ENCODE assay signal across 10 mouse cellular contexts in genomic region chr12:106527699-106528434, GRCm38 (mm10).
DNase-seq lines count a peak whose midpoint lies in the region; ATAC-seq and TF ChIP-seq lines count a peak whose summit lies in the region.
"Had no signal": no experiment of that assay in that cellular context is flagged by ENCODE, and none has a peak within 500 bp of the region (broad histone marks: within the 10 kb centered on the region; RNA-seq: fewer than 3 reads in every experiment).

No protein-coding gene starts in this region.

- 8% methylated on average over 20 of the region's 20 CpGs for WGBS in heart, embryonic 10.5 days
- WGBS in thymus, adult 2 months, result 22% methylated on average over 20 of the region's 20 CpGs
- 8% methylated on average over 20 of the region's 20 CpGs for WGBS in limb, embryonic 12.5 days

- H3K4me1 ChIP-seq in heart, embryonic 10.5 days, result peaks cover 7% of the 10 kb centered on the region; the same call in 1 of the 2 replicates
- peaks cover 6% of the 10 kb centered on the region; the same call in 1 of the 2 replicates for H3K4me1 ChIP-seq in thymus, adult 2 months (replicated peaks; ENCODE audit: control insufficient read depth, insufficient read depth, low read length)
- peaks cover 13% of the 10 kb centered on the region for H3K4me1 ChIP-seq in limb, embryonic 12.5 days (replicated peaks)
- H3K4me1 ChIP-seq: stomach, embryonic 15.5 days had no signal

- no peak for TF ChIP-seq POLR2A in thymus, adult 2 months (IDR thresholded peaks at IDR 0.05; ENCODE audit: control insufficient read depth, extremely low read depth, insufficient read depth, low read length, poor library complexity)

- H3K27me3 ChIP-seq in heart, embryonic 10.5 days (ENCODE audit: insufficient read depth, poor library complexity, severe bottlenecking), result peaks cover 23% of the 10 kb centered on the region
- 0 out of 2 replicates have a peak, but pooled peaks cover 2% of the 10 kb centered on the region for H3K27me3 ChIP-seq in thymus, adult 2 months (ENCODE audit: control insufficient read depth, insufficient read depth, low read length)
- H3K27me3 ChIP-seq in limb, embryonic 12.5 days, result peaks cover 51% of the 10 kb centered on the region
- H3K27me3 ChIP-seq: stomach, embryonic 15.5 days had no signal

- TF ChIP-seq CTCF in thymus, adult 2 months (IDR thresholded peaks at IDR 0.05; ENCODE audit: borderline replicate concordance, control insufficient read depth, extremely low read depth, insufficient read depth, low read length, poor library complexity), result no peak

- H3K9me3 ChIP-seq in heart, embryonic 10.5 days, result no peaks in the 10 kb centered on the region
- no peaks in the 10 kb centered on the region for H3K9me3 ChIP-seq in limb, embryonic 12.5 days
- H3K9me3 ChIP-seq: stomach, embryonic 15.5 days had no signal

- intact Hi-C loops in heart, postnatal 36 days (cut with DNase I), result no loop called here

- peak; percentile 75 for DNase-seq in heart, embryonic 10.5 days (ENCODE audit: low spot score)
- DNase-seq in heart, postnatal 36 days, result no peak
- peak; percentile 4 for DNase-seq in thymus, adult 2 months
- DNase-seq in thymus, postnatal 10 days (ENCODE audit: low spot score in 2 of 2), result no peak
- DNase-seq in thymus, postnatal 4 days, result peak; percentile 45
- DNase-seq in MN1 (ENCODE audit: low spot score), result no peak

- no peak overlapping the region for H3K27ac ChIP-seq in heart, embryonic 10.5 days
- no peak overlapping the region for H3K27ac ChIP-seq in thymus, adult 2 months (ENCODE audit: control insufficient read depth, insufficient read depth, low read length)
- H3K27ac ChIP-seq in limb, embryonic 12.5 days, result no peak overlapping the region
- H3K27ac ChIP-seq: macrophage; stomach, embryonic 15.5 days had no signal

- H3K4me2 ChIP-seq in limb, embryonic 12.5 days, result peak overlapping the region; percentile 40
- H3K4me2 ChIP-seq: stomach, embryonic 15.5 days had no signal

- H3K9ac ChIP-seq in limb, embryonic 12.5 days (replicated peaks), result 0 out of 2 replicates have a peak overlapping the region, but pooled peaks have one; percentile 24
- H3K9ac ChIP-seq: stomach, embryonic 15.5 days had no signal

- no peaks in the 10 kb centered on the region for H3K36me3 ChIP-seq in heart, embryonic 10.5 days
- H3K36me3 ChIP-seq in thymus, adult 2 months (ENCODE audit: control insufficient read depth, insufficient read depth, low read length), result no peaks in the 10 kb centered on the region
- H3K36me3 ChIP-seq in limb, embryonic 12.5 days, result no peaks in the 10 kb centered on the region
- H3K36me3 ChIP-seq: stomach, embryonic 15.5 days had no signal

- H3K4me3 ChIP-seq in heart, embryonic 10.5 days, result peak overlapping the region; percentile 22; the same call in 1 of the 2 replicates
- H3K4me3 ChIP-seq in thymus, adult 2 months (ENCODE audit: control insufficient read depth, insufficient read depth, low read length), result no peak overlapping the region
- H3K4me3 ChIP-seq in limb, embryonic 12.5 days (replicated peaks), result no peak overlapping the region
- H3K4me3 ChIP-seq: stomach, embryonic 15.5 days had no signal

- ATAC-seq in limb, embryonic 12.5 days (ENCODE audit: insufficient number of reproducible peaks, insufficient read depth, low FRiP score, low TSS enrichment, low read depth), result no peak
- ATAC-seq in megakaryocyte, adult 5-6 weeks (ENCODE audit: poor library complexity, severe bottlenecking), result no peak

Comparison
In these comparisons a context has a peak if more than half of its experiments do, and no peak if none do; other contexts are left out.
1. DNase-seq: peak in heart, embryonic 10.5 days (single experiment), thymus, adult 2 months (single experiment) and thymus, postnatal 4 days (single experiment); none in heart, postnatal 36 days (0 of 2), thymus, postnatal 10 days (0 of 2) and MN1 (single experiment).